Mouse (Mus musculus) cerebellum, adult 2 months (tissue): Measurements from ENCODE around the gene Rgmb.

Source experiments
- CTCF ChIP-seq: fragments of 200-500 bp; IDR thresholded peaks from 2 replicates; pipeline ENCODE4 v1.5.1; 2011; ENCODE audit warnings: low read depth, mild to moderate bottlenecking, control low read depth, low read length, moderate library complexity, borderline replicate concordance; ENCODE audit not compliant: insufficient read depth
- POLR2A ChIP-seq: fragments of 200-500 bp; IDR thresholded peaks from 2 replicates; pipeline ENCODE4 v1.6.1; 2011; ENCODE audit warnings: low read length, control low read depth, borderline replicate concordance; ENCODE audit not compliant: insufficient read depth

- TF ChIP-seq CTCF: no peak
- no peak for TF ChIP-seq POLR2A
These were observed 18.6 kb downstream of the Rgmb start for GRCm38 (mm10) chr17:15812136-15812778.
